Mouse (Mus musculus) kidney, embryonic 14.5 days (tissue): ENCODE measurements at regions not wholly inside any gene's neighbourhood (a gene's known extent, or its start where the extent isn't known, plus 50 kb on each side); places are given as distances from the start of the nearest gene placed in this dataset.

Source experiments
- ATAC-seq: fragments of 200-750 bp; cut with Nextera tagmentation; 2 replicates; pipeline ENCODE4 v1.8.0; 2017; ENCODE audit warnings: moderate number of reproducible peaks, mild to moderate bottlenecking, moderate TSS enrichment, moderate library complexity; ENCODE audit not compliant: low FRiP score, low TSS enrichment
- H3K27ac ChIP-seq: fragments of 300-500 bp; sonication (generic); 2 replicates; pipeline ENCODE4 v1.5.1; 2014; ENCODE audit warnings: low read depth, mild to moderate bottlenecking, low read length, moderate library complexity, mixed read lengths
- H3K27me3 ChIP-seq: fragments of 300-500 bp; sonication (generic); 2 replicates; pipeline ENCODE4 v1.6.1; 2014; ENCODE audit warnings: mild to moderate bottlenecking, low read length; ENCODE audit not compliant: control insufficient read depth, insufficient read depth
- H3K36me3 ChIP-seq: fragments of 300-500 bp; sonication (generic); 2 replicates; pipeline ENCODE4 v1.6.1; 2014; ENCODE audit warnings: low read length, mixed read lengths; ENCODE audit not compliant: control insufficient read depth, insufficient read depth
- H3K4me1 ChIP-seq: fragments of 300-500 bp; sonication (generic); 2 replicates; pipeline ENCODE4 v1.6.1; 2014; ENCODE audit warnings: low read length, mixed read lengths; ENCODE audit not compliant: control insufficient read depth, insufficient read depth
- H3K4me2 ChIP-seq: fragments of 300-500 bp; sonication (generic); replicated peaks from 2 replicates; pipeline ENCODE4 v1.6.1; 2014; ENCODE audit warnings: low read depth, mild to moderate bottlenecking, low read length
- H3K4me3 ChIP-seq: fragments of 300-500 bp; sonication (generic); 2 replicates; pipeline ENCODE4 v1.5.1; 2014; ENCODE audit warnings: mild to moderate bottlenecking, low read length
- H3K9ac ChIP-seq: fragments of 300-500 bp; sonication (generic); 2 replicates; pipeline ENCODE4 v1.6.1; 2014; ENCODE audit warnings: low read depth, mild to moderate bottlenecking, low read length, moderate library complexity
- H3K9me3 ChIP-seq: fragments of 300-500 bp; sonication (generic); 2 replicates; pipeline ENCODE4 v1.6.1; 2016; ENCODE audit warnings: low read length; ENCODE audit not compliant: control insufficient read depth
- WGBS: fragments of 180-500 bp; shearing (Covaris S2); extraction: QIAGEN DNeasy Blood & Tissue Kit; methylation state at CpG from one replicate; pipeline ENCODE4 v1.1.7; 2014; 5-methylcytosine and 5-hydroxymethylcytosine counted together

DNA sequence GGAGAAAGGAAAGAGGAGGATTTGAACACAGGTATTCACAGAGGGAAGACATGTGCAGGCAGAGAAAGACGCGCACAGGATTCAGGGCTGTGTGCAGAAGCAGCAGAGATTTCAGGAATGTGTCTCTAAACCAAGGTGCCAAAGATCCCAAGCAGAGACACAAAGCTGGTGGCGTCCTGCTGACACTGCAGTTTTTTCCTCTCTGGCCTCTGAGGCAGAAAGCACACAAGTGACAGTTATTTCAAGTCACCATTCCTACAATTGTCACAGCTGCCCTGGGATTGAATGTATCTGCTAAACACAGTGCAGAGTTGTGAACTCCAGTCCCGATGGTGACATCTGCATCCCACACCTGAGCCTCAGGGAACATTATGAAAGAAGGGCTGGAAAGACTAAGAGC lies 107.1 kb upstream of the Slc22a12 start:
- WGBS: 83% methylated on average over 4 of the region's 4 CpGs
- Histone ChIP-seq H3K4me3 (no peak overlapping the region), H3K36me3 (no peaks in the 10 kb centered on the region), H3K9me3 (no peaks in the 10 kb centered on the region), H3K4me2 (no peak overlapping the region), H3K27ac (no peak overlapping the region), H3K4me1 (no peaks in the 10 kb centered on the region), H3K27me3 (no peaks in the 10 kb centered on the region), H3K9ac (no peak overlapping the region)
- no peak for ATAC-seq

DNA sequence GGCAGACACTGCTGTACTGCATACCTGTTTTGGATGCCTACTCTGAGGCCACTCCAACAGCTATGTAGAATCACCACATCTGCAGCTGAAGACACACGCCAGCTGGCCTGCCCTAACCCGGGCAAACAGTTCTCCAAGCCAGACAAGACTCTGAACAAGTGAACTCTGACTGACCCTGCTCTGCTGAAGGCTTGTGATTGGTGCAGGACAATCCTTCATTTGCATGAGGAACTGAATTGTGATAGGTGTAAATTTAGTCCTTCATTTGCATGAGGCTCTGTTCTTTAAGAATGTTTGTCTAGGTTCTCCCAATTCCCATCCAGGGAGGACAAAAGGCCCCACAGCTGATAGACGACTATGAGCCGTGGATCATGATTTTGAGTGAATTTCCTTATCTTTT lies 104.9 kb upstream of the Slc22a12 start:
- no peak overlapping the region for H3K27ac ChIP-seq
- WGBS: 86% methylated on average over 4 of the region's 4 CpGs

DNA sequence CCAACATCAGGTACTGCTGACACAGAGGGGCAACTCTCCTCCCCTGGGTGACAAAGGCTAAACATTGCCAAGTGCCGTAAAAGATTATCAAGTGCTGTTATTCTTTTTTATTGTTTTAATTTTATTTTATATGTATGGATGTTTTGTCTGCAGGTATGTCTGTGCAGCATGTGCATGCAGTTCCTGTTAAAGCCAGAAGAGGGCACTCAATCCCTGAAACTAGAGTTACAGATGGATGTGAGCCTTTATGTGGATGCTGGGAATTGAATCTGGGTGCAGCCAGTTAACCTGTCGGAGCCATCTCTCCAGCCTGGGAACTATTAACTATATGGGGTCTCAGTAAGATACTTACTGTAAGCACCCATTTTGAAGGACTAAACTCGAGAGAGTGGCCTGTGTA lies 104.4 kb upstream of the Slc22a12 start:
- no peaks in the 10 kb centered on the region for H3K36me3 ChIP-seq
- H3K9ac ChIP-seq: no peak overlapping the region
- WGBS: 91% methylated on average over 3 of the region's 3 CpGs
- H3K27ac ChIP-seq: no peak overlapping the region
- no peaks in the 10 kb centered on the region for H3K4me1 ChIP-seq
- H3K4me2 ChIP-seq: no peak overlapping the region
- no peaks in the 10 kb centered on the region for H3K9me3 ChIP-seq
- ATAC-seq: no peak
- H3K4me3 ChIP-seq: no peak overlapping the region
- H3K27me3 ChIP-seq: no peaks in the 10 kb centered on the region

More for the DNA sequence above, 104.9 kb upstream of the Slc22a12 start:
- no peaks in the 10 kb centered on the region for H3K9me3 ChIP-seq
- H3K27me3 ChIP-seq: no peaks in the 10 kb centered on the region
- H3K9ac ChIP-seq: no peak overlapping the region
- H3K36me3 ChIP-seq: no peaks in the 10 kb centered on the region
- no peak for ATAC-seq
- no peak overlapping the region for H3K4me2 ChIP-seq
- no peaks in the 10 kb centered on the region for H3K4me1 ChIP-seq
- no peak overlapping the region for H3K4me3 ChIP-seq

DNA sequence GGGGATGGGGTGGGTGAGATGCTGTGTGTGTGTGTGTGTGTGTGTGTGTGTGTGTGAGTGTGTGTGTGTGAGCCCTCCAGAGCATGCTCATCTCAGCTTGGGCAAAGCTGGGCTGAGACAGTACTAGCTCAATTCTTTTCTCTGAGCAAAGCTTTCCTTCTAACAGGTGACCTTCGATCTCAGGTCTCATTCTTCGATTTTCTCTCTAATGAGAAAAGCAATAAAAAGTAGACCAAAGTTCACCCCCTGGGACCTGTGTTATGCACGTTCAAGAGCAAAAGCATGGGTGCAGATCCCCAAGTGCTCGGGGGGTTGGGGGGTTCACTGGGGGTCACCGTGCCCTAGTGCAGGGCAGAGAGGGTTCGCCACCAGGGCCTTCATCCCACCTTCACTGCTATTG lies 103.1 kb upstream of the Slc22a12 start:
- Histone ChIP-seq H3K9ac (no peak overlapping the region), H3K4me3 (no peak overlapping the region), H3K4me2 (no peak overlapping the region), H3K36me3 (no peaks in the 10 kb centered on the region), H3K9me3 (no peaks in the 10 kb centered on the region), H3K4me1 (no peaks in the 10 kb centered on the region), H3K27ac (no peak overlapping the region), H3K27me3 (no peaks in the 10 kb centered on the region)
- WGBS: 86% methylated on average over 6 of the region's 6 CpGs
- ATAC-seq: no peak

DNA sequence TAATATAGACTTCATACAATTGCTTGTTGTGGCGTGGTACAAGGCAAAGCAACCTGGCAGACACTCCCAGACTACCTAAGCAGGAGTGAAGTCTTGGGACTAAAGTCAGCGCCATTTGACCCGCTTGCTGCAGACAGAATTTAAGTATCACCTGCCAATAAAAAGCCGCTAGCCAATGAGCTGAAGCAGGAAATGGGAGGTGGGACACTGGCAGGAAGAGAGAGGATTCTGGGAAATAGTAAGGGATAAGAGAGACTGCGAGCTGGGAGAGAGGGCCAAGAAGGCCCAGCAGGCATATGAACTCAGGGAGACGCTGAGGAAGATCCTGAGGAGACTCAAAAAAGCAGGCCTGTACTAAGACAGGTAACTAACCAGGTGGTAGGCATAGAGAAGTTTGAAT lies 102.0 kb upstream of the Slc22a12 start:
- Histone ChIP-seq H3K9me3 (no peaks in the 10 kb centered on the region), H3K4me2 (no peak overlapping the region), H3K27ac (no peak overlapping the region), H3K9ac (no peak overlapping the region), H3K36me3 (no peaks in the 10 kb centered on the region), H3K27me3 (no peaks in the 10 kb centered on the region), H3K4me1 (no peaks in the 10 kb centered on the region), H3K4me3 (no peak overlapping the region)
- ATAC-seq: no peak
- 85% methylated on average over 6 of the region's 6 CpGs for WGBS

DNA sequence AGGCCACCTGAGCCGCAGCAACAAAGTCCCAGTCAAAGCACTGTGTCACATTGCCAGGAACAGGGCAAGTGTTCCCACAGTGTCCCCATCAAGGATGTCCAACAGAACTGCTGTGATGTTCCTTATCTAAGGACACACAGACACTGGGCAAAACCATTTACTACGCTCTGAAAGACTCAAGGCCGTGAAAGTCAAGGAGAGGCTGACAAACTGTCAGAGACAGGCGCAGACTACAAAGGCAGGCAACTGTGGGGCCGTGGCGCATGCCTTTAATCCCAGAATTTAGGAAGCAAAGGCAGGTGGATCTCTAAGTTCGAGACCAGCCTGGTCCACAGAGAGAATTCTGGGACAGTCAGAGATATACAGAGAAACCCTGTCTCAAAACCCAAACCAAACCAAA lies 96.8 kb upstream of the Slc22a12 start:
- no peak for ATAC-seq
- H3K4me3 ChIP-seq: no peak overlapping the region
- H3K9ac ChIP-seq: no peak overlapping the region
- 0 out of 2 replicates have a peak, but pooled peaks cover 4% of the 10 kb centered on the region for H3K4me1 ChIP-seq
- no peaks in the 10 kb centered on the region for H3K9me3 ChIP-seq
- no peaks in the 10 kb centered on the region for H3K27me3 ChIP-seq
- H3K36me3 ChIP-seq: no peaks in the 10 kb centered on the region
- H3K4me2 ChIP-seq: no peak overlapping the region
- WGBS: 85% methylated on average over 7 of the region's 7 CpGs
- H3K27ac ChIP-seq: no peak overlapping the region

DNA sequence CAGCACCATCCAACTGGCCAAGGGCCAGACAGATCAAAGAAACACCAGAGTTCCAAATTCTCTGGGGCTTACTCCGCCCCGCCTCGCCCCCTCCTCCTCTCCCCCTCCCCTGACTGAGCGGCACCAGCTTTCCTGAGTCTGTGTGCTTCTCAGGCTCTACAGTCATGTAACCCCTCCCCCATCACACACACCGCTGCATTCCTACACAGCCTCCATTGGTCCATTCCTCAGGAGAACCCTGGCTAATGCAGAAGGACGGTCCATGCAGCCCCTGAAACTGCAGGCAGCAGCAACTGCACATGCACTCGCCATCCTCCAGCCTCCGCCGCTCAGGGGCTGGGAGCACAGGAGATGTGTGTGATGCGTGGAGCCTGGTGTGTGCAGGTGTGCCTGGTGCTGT lies 90.6 kb upstream of the Slc22a12 start:
- Histone ChIP-seq H3K27me3 (no peaks in the 10 kb centered on the region), H3K4me2 (no peak overlapping the region), H3K9me3 (no peaks in the 10 kb centered on the region), H3K36me3 (no peaks in the 10 kb centered on the region), H3K4me1 (0 out of 2 replicates have a peak, but pooled peaks cover 4% of the 10 kb centered on the region), H3K27ac (no peak overlapping the region), H3K9ac (no peak overlapping the region), H3K4me3 (no peak overlapping the region)
- WGBS: 41% methylated on average over 10 of the region's 10 CpGs
- ATAC-seq: no peak

DNA sequence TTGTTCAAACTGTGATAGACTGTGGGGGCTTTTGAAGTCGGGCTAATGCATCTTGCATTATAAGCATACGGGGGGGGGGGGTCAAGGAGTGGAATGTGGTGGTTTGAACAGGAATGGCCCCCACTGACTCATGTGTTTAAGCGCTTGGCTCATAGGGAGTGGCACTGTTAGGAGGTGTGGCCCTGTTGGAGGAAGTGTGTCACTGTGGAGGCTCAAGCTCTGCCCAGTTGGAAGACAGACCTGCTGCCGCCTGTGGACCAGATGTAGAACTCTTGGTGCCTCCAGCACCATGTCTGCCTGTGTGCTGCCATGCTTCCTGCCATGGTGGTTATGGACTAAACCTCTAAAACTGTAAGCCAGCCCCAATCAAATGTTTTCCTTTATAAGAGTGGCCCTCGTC lies 89.0 kb upstream of the Slc22a12 start:
- H3K27me3 ChIP-seq: no peaks in the 10 kb centered on the region
- no peak overlapping the region for H3K4me3 ChIP-seq
- H3K36me3 ChIP-seq: no peaks in the 10 kb centered on the region
- H3K4me1 ChIP-seq: 0 out of 2 replicates have a peak, but pooled peaks cover 4% of the 10 kb centered on the region
- ATAC-seq: no peak
- H3K9ac ChIP-seq: no peak overlapping the region
- no peak overlapping the region for H3K27ac ChIP-seq
- WGBS: 86% methylated on average over 5 of the region's 5 CpGs
- H3K9me3 ChIP-seq: no peaks in the 10 kb centered on the region
- no peak overlapping the region for H3K4me2 ChIP-seq

DNA sequence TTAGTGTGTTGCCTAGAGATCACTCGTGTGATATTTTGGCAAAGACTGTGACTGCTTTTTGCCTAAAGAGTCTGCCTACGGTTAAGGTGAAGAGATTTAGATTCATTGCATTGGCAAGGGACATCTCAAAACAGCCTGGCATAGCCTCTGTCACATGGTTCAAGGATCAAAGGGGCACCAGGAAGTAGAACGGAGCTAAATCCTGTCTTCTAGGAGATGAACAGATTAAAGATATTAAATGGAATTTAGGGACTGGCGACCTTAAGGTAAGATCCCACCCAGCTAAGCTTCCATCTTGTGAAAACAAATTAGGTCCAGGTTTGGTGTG lies 87.7 kb upstream of the Slc22a12 start:
- WGBS: 51% methylated on average over 4 of the region's 4 CpGs
- Histone ChIP-seq H3K27ac (no peak overlapping the region), H3K27me3 (no peaks in the 10 kb centered on the region)

More for the DNA sequence above, 87.7 kb upstream of the Slc22a12 start:
- ATAC-seq: no peak
- no peaks in the 10 kb centered on the region for H3K9me3 ChIP-seq
- 0 out of 2 replicates have a peak, but pooled peaks cover 4% of the 10 kb centered on the region for H3K4me1 ChIP-seq
- no peak overlapping the region for H3K9ac ChIP-seq
- no peak overlapping the region for H3K4me2 ChIP-seq
- no peak overlapping the region for H3K4me3 ChIP-seq
- no peaks in the 10 kb centered on the region for H3K36me3 ChIP-seq
